In the genomic region with DNA sequence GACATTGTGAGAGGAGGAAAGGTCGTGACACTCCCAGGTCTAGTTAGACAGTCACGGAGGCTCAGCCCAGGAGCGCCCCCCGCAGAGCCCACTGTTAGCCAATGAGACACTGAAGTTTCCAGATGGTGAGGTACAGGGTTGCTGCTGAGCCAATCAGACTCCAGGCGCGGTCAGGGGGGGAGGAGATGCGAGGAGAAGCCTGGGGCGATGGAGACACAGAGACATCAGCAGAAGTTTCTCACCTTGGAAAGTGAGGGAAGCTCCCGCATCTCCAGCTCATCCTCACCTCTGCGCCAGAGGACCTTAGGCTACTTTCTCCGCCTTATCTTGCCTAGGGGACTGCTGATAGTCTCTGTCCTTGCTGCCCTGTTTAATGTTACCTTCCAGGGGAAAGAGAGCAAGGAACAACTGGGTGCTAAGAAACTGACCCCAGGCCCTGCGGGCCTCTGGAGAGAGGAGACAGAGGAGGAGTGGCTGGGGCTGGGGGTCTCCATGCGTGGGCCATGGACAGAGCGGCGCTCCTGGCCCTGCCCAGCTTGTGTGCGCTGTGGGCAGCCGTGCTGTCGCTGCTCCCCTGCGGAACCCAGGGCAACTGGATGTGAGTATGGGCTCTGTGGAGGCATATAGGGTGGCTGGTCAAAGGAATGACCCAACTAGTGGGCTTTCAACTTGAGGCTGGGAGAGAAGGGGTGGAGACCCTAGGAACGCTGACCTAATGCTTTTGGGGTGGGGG, we compare ENCODE assay signal across 8 mouse cellular contexts. TPM values are rescaled to one million over a fixed set of nuclear protein-coding genes. Genes with fewer than 3 reads are reported as not detected.
DNase-seq lines count a peak whose midpoint lies in the region; ATAC-seq lines count a peak whose summit lies in the region.
"Had no signal": no experiment of that assay in that cellular context is flagged by ENCODE, and none has a peak within 500 bp of the region (broad histone marks: within the 10 kb centered on the region; RNA-seq: fewer than 3 reads in every experiment).

A gene (plus strand): TSS at position 224 of the 733 bp plus-strand sequence.

- H3K9ac ChIP-seq in neural tube, embryonic 11.5 days (ENCODE audit: low read length), result peak within 1 kb of the TSS; percentile 41

- peaks cover 35% of the 10 kb centered on the region for H3K27me3 ChIP-seq in neural tube, embryonic 11.5 days (ENCODE audit: control insufficient read depth, insufficient read depth, low read length)

- peak; percentile 16 to 41 for DNase-seq in layer of hippocampus, adult 18-20 months (ENCODE audit: low spot score in 2 of 2)
- DNase-seq in layer of hippocampus, postnatal 14 days (ENCODE audit: low spot score in 2 of 2), result no peak
- peak; percentile 68 for DNase-seq in embryo, embryonic 10 days (ENCODE audit: low spot score)
- peak; percentile 14 to 27 for DNase-seq in frontal cortex, postnatal 14 days (ENCODE audit: low spot score in 2 of 2)
- peak; percentile 22 to 27 for DNase-seq in left cerebral cortex, adult 18-20 months (ENCODE audit: low spot score in 2 of 2)
- DNase-seq in neural tube, embryonic 11.5 days (ENCODE audit: low spot score), result peak; percentile 63
- DNase-seq in spleen, postnatal 4 days (ENCODE audit: low spot score in 2 of 2), result no peak

- no peaks in the 10 kb centered on the region for H3K9me3 ChIP-seq in neural tube, embryonic 11.5 days (ENCODE audit: control insufficient read depth, low read length)

- no peaks in the 10 kb centered on the region for H3K36me3 ChIP-seq in neural tube, embryonic 11.5 days (ENCODE audit: control insufficient read depth, insufficient read depth, low read length)

- H3K4me2 ChIP-seq in neural tube, embryonic 11.5 days (ENCODE audit: low read depth), result peak within 1 kb of the TSS; percentile 71

- no peak within 1 kb of the TSS for H3K27ac ChIP-seq in neural tube, embryonic 11.5 days (ENCODE audit: low read depth, low read length)
- H3K27ac ChIP-seq: macrophage had no signal

- peak; percentile 74 for ATAC-seq in neural tube, embryonic 11.5 days (ENCODE audit: insufficient read depth, low FRiP score, low TSS enrichment)

- WGBS in neural tube, embryonic 11.5 days, result 1% methylated on average over 20 of the region's 20 CpGs

- H3K4me1 ChIP-seq in neural tube, embryonic 11.5 days (ENCODE audit: control insufficient read depth, insufficient read depth, low read length), result peaks cover 15% of the 10 kb centered on the region

- H3K4me3 ChIP-seq in neural tube, embryonic 11.5 days (ENCODE audit: low read depth, low read length), result peak within 1 kb of the TSS; percentile 33

RNA-seq across cellular contexts. Expression of the gene that starts here (rescaled TPM):
- total RNA-seq in layer of hippocampus, adult 18-20 months (2021), result 1 to 10 TPM; 1.5 to 2.1 TPM
- total RNA-seq in layer of hippocampus, postnatal 14 days (2021), result under 1 TPM; 0.41 to 0.81 TPM
- 1 to 10 TPM in 1 of 2 experiments, under 1 TPM in 1; 0.94 to 2.4 TPM for total RNA-seq in left cerebral cortex, adult 18-20 months (2021)
- 2.3 and 3.0 TPM in 2 replicates for polyA plus RNA-seq in neural tube, embryonic 11.5 days (2014; fragmentation: Nextera tagmentation; extraction: Ambion mirVana)
- polyA plus RNA-seq: macrophage had no signal

Comparison
In these comparisons a context has a peak if more than half of its experiments do, and no peak if none do; other contexts are left out.
1. DNase-seq: peak in layer of hippocampus, adult 18-20 months (2 of 2), embryo, embryonic 10 days (single experiment), frontal cortex, postnatal 14 days (2 of 2), left cerebral cortex, adult 18-20 months (2 of 2) and neural tube, embryonic 11.5 days (single experiment); none in layer of hippocampus, postnatal 14 days (0 of 2) and spleen, postnatal 4 days (0 of 2).